Mouse (Mus musculus) heart, embryonic 11.5 days (tissue): ENCODE measurements at regions not wholly inside any gene's neighbourhood (a gene's known extent, or its start where the extent isn't known, plus 50 kb on each side); places are given as distances from the start of the nearest gene placed in this dataset.

Source experiments
- ATAC-seq: fragments of 200-750 bp; cut with Nextera tagmentation; replicated peaks from 2 replicates; pipeline ENCODE4 v1.8.0; 2017; ENCODE audit warnings: moderate library complexity; ENCODE audit not compliant: insufficient number of reproducible peaks, low FRiP score, low TSS enrichment
- H3K27ac ChIP-seq: fragments of 300-500 bp; sonication (generic); 2 replicates; pipeline ENCODE4 v1.5.1; 2014; ENCODE audit warnings: mild to moderate bottlenecking, low read depth, low read length
- H3K27me3 ChIP-seq: fragments of 300-500 bp; sonication (generic); 2 replicates; pipeline ENCODE4 v1.6.1; 2014; ENCODE audit warnings: mild to moderate bottlenecking, low read length, mixed read lengths; ENCODE audit not compliant: control insufficient read depth, insufficient read depth
- H3K36me3 ChIP-seq: fragments of 300-500 bp; sonication (generic); 2 replicates; pipeline ENCODE4 v1.6.1; 2014; ENCODE audit warnings: mild to moderate bottlenecking, low read length, moderate library complexity, mixed read lengths; ENCODE audit not compliant: control insufficient read depth, insufficient read depth
- H3K4me1 ChIP-seq: fragments of 300-500 bp; sonication (generic); 2 replicates; pipeline ENCODE4 v1.6.1; 2014; ENCODE audit warnings: low read length; ENCODE audit not compliant: control insufficient read depth, insufficient read depth
- H3K4me2 ChIP-seq: fragments of 300-500 bp; sonication (generic); 2 replicates; pipeline ENCODE4 v1.6.1; 2014; ENCODE audit warnings: mild to moderate bottlenecking, moderate library complexity
- H3K4me3 ChIP-seq: fragments of 300-500 bp; sonication (generic); 2 replicates; pipeline ENCODE4 v1.5.1; 2014; ENCODE audit warnings: low read depth, low read length
- H3K9ac ChIP-seq: fragments of 300-500 bp; sonication (generic); 2 replicates; pipeline ENCODE4 v1.6.1; 2014; ENCODE audit warnings: mild to moderate bottlenecking, low read depth, low read length, moderate library complexity
- H3K9me3 ChIP-seq: fragments of 300-500 bp; sonication (generic); replicated peaks from 2 replicates; pipeline ENCODE4 v1.6.1; 2016; ENCODE audit warnings: low read length; ENCODE audit not compliant: control insufficient read depth
- WGBS: fragments of 180-500 bp; shearing (Covaris S2); extraction: QIAGEN DNeasy Blood & Tissue Kit; methylation state at CpG from one replicate; pipeline ENCODE4 v1.1.7; 2014; ENCODE audit not compliant: insufficient replicate concordance; 5-methylcytosine and 5-hydroxymethylcytosine counted together

- WGBS = 73% methylated on average over 8 of the region's 8 CpGs
- H3K9me3 ChIP-seq = no peaks in the 10 kb centered on the region
- no peak for ATAC-seq
- no peak overlapping the region for H3K4me3 ChIP-seq
- no peak overlapping the region for H3K9ac ChIP-seq
- no peak overlapping the region for H3K4me2 ChIP-seq
- H3K4me1 ChIP-seq = no peaks in the 10 kb centered on the region
- H3K27ac ChIP-seq = no peak overlapping the region
- no peaks in the 10 kb centered on the region for H3K36me3 ChIP-seq
- H3K27me3 ChIP-seq = no peaks in the 10 kb centered on the region
These were observed 331.1 kb downstream of the Igsf11 start for GRCm38 (mm10) chr16:39223551-39223950.

DNA sequence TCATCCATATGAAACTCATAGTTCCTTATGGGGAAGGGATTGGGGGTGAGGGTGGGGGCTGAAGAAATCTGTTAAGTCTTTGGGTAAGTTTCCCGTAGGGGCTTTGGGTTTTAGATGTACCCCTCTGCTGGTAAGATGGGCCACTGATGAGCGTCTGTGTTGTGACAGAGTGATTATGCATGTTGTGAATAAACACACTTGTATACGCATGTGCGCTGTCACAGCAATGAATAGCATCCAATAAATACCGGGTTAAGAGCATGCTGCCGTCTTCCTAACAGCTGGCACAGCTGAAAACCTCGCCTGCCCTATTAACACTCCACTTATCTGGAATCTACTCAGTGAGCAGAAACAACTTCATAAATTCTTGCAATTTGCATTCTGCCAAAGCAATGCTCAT is 337.0 kb downstream of the Igsf11 start:
- Histone ChIP-seq H3K4me2 (no peak overlapping the region), H3K36me3 (no peaks in the 10 kb centered on the region), H3K9ac (no peak overlapping the region), H3K9me3 (no peaks in the 10 kb centered on the region), H3K27ac (no peak overlapping the region), H3K4me3 (no peak overlapping the region), H3K4me1 (no peaks in the 10 kb centered on the region), H3K27me3 (no peaks in the 10 kb centered on the region)
- 75% methylated on average over 7 of the region's 7 CpGs for WGBS
- no peak for ATAC-seq

- Histone ChIP-seq H3K4me1 (no peaks in the 10 kb centered on the region), H3K27ac (no peak overlapping the region), H3K9me3 (no peaks in the 10 kb centered on the region), H3K4me2 (no peak overlapping the region), H3K4me3 (no peak overlapping the region), H3K36me3 (no peaks in the 10 kb centered on the region), H3K27me3 (no peaks in the 10 kb centered on the region), H3K9ac (no peak overlapping the region)
- no peak for ATAC-seq
- 14% methylated on average over 3 of the region's 3 CpGs for WGBS
These were observed 338.0 kb downstream of the Igsf11 start for GRCm38 (mm10) chr16:39230439-39230838.

- 70% methylated on average over 2 of the region's 2 CpGs for WGBS
- H3K36me3 ChIP-seq = no peaks in the 10 kb centered on the region
- H3K4me3 ChIP-seq = no peak overlapping the region
- H3K4me1 ChIP-seq = no peaks in the 10 kb centered on the region
- no peak for ATAC-seq
- H3K4me2 ChIP-seq = no peak overlapping the region
- H3K27me3 ChIP-seq = no peaks in the 10 kb centered on the region
- H3K9ac ChIP-seq = no peak overlapping the region
- no peaks in the 10 kb centered on the region for H3K9me3 ChIP-seq
- H3K27ac ChIP-seq = no peak overlapping the region
These were observed 341.8 kb downstream of the Igsf11 start for GRCm38 (mm10) chr16:39234290-39234689.

- H3K27ac ChIP-seq = no peak overlapping the region
- 93% methylated on average over 2 of the region's 2 CpGs for WGBS
- H3K4me1 ChIP-seq = no peaks in the 10 kb centered on the region
- no peaks in the 10 kb centered on the region for H3K27me3 ChIP-seq
- ATAC-seq = no peak
- H3K9ac ChIP-seq = no peak overlapping the region
- H3K9me3 ChIP-seq = no peaks in the 10 kb centered on the region
- H3K36me3 ChIP-seq = no peaks in the 10 kb centered on the region
- no peak overlapping the region for H3K4me3 ChIP-seq
- no peak overlapping the region for H3K4me2 ChIP-seq
These were observed 381.0 kb downstream of the Igsf11 start for GRCm38 (mm10) chr16:39273490-39273889.

DNA sequence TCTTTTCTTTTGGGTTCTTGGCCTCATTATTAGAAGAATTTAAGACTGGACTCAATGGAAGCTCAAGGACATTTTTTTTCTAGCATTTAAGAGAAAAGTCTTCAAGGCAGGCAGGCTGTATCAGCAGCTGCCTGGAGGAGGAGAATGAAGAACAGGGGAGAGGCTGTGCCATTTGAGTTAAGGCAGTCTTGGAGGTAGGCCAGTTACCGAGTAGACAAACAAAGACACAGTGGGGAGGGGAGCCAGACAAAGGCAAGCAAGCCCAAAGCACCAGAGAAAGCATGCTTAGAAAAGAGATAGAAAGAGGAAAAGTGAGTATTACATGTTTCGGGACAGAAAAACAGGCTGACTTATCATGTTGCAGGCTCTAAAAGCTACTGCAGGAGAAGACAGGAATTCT is 392.0 kb downstream of the Igsf11 start:
- H3K4me1 ChIP-seq = no peaks in the 10 kb centered on the region
- H3K27me3 ChIP-seq = no peaks in the 10 kb centered on the region
- no peak for ATAC-seq
- no peaks in the 10 kb centered on the region for H3K36me3 ChIP-seq
- H3K27ac ChIP-seq = no peak overlapping the region
- no peak overlapping the region for H3K9ac ChIP-seq
- WGBS = 38% methylated on average over 2 of the region's 2 CpGs
- no peak overlapping the region for H3K4me3 ChIP-seq
- H3K9me3 ChIP-seq = no peaks in the 10 kb centered on the region
- H3K4me2 ChIP-seq = no peak overlapping the region

DNA sequence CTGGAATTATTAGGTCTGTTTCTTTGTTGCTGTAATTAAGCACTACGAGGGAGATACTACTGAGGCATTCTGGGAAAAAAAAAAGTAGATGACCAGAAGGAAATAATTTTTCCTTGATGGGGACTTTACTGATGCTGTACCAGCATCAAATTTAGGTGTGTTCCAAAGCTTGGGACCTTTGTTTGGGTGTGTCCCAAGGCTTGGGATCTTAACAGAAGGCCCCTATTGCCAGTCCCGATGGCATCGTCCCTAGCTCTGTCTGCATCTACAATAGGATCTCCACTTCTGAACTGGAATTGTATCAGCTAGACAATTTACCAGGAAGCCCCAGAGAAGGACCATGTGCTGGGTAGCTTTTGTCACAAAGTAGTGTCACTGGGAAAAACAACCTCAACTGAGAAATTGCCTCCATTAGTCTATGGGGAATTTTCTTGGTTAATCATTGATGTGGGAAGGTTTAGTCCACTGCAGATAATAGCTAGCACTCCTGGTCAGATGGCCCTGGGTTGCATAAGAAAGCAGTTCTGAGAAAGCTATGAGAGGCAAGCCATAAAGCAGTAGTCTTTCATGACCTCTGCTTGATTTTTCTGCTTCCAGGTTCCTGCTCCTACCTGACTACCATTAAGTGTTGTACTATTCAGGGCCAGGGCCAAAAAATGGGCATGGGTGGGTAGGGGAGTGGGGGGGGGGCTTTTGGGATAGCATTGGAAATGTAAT is 392.7 kb downstream of the Igsf11 start:
- no peak overlapping the region for H3K4me2 ChIP-seq
- no peak overlapping the region for H3K27ac ChIP-seq
- H3K36me3 ChIP-seq = no peaks in the 10 kb centered on the region
- no peak overlapping the region for H3K9ac ChIP-seq
- H3K4me3 ChIP-seq = no peak overlapping the region
- no peak for ATAC-seq
- no peaks in the 10 kb centered on the region for H3K4me1 ChIP-seq
- no peaks in the 10 kb centered on the region for H3K27me3 ChIP-seq
- WGBS = 82% methylated on average over 3 of the region's 3 CpGs
- no peaks in the 10 kb centered on the region for H3K9me3 ChIP-seq

- Histone ChIP-seq H3K36me3 (no peaks in the 10 kb centered on the region), H3K9ac (no peak overlapping the region), H3K4me3 (no peak overlapping the region), H3K9me3 (no peaks in the 10 kb centered on the region), H3K27me3 (no peaks in the 10 kb centered on the region), H3K27ac (no peak overlapping the region), H3K4me2 (no peak overlapping the region), H3K4me1 (no peaks in the 10 kb centered on the region)
- no peak for ATAC-seq
- 73% methylated on average over 8 of the region's 8 CpGs for WGBS
These were observed 394.5 kb downstream of the Igsf11 start for GRCm38 (mm10) chr16:39286797-39287565.

GRCm38 (mm10) chr16:39298856-39299255 is 406.4 kb downstream of the Igsf11 start:
- no peaks in the 10 kb centered on the region for H3K9me3 ChIP-seq
- 82% methylated on average over 3 of the region's 3 CpGs for WGBS

More at GRCm38 (mm10) chr16:39298856-39299255, 406.4 kb downstream of the Igsf11 start:
- no peak overlapping the region for H3K4me3 ChIP-seq
- no peaks in the 10 kb centered on the region for H3K4me1 ChIP-seq
- H3K4me2 ChIP-seq = no peak overlapping the region
- H3K27me3 ChIP-seq = no peaks in the 10 kb centered on the region
- H3K9ac ChIP-seq = no peak overlapping the region
- no peaks in the 10 kb centered on the region for H3K36me3 ChIP-seq
- H3K27ac ChIP-seq = no peak overlapping the region
- no peak for ATAC-seq
